Mouse (Mus musculus): ENCODE measurements at regions not wholly inside any gene's neighbourhood (a gene's known extent, or its start where the extent isn't known, plus 50 kb on each side); places are given as distances from the start of the nearest gene placed in this dataset.
"Not testable (repeated sequence)": the region's sequence is repeated elsewhere in the genome, so short reads cannot be mapped to it uniquely, and the experiment has no call there.

DNA sequence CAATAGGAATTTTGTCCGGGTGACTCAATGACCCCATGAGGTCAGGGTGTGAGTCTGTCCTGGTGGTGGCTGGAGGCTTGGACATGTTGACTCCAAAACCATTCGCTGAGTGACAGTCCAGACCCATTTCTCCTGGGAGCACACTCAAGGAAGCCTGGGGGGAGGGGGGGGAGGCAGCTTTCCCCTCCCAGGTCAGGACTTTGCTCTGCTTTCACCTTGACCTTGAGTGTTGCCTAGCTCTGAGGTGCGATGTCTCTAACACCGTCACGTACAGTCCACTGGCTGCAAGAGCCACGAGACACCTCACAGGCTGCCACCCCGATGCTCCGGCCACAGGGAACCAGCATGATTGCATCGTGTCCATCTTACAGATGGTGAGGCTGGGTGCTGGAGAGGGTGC, 127.3 kb upstream of the A430005L14Rik start:
- DNase-seq (ENCODE audit: low spot score) = no peak

DNA sequence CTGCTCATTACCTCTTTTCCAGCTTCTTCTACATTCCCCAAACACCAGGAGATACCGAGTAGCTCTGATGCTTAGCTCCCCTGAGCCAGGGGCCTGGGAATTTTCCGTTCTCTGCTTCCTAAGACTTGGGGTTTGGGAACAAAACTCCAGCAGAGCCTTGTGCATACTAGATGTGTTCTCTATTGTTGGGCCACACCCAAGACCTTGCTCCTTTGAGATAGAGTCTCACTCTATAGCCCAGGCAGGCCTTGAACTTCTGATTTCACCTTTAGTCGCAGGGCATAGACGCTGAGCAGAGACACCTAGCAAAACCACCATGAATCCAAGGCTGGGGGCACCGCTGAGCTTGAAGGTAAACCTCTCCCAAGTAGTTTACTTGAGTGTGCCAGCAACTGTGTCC, 126.5 kb upstream of the A430005L14Rik start:
- no peak for DNase-seq (ENCODE audit: low spot score)

DNA sequence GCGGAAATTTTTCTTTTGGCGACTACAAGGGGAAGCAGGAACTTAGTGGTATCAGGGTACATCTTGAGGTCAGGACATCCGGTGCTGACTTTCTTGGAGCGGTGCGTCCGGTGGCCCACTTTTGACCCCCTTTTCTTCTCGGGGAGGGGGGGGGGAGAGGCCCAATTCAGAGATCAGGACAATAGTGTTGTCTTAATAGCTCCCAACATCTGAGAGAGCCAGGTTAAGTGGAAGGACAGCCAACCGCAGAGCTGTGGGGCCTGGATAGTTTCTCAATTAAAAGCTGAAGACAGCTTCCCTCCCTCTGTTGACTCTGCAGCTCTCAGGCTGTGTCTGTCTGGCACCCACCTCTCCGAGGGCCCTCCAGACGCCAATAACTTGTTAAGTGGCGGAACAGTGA, 125.8 kb upstream of the A430005L14Rik start:
- DNase-seq (ENCODE audit: low spot score) = not testable (repeated sequence)

DNA sequence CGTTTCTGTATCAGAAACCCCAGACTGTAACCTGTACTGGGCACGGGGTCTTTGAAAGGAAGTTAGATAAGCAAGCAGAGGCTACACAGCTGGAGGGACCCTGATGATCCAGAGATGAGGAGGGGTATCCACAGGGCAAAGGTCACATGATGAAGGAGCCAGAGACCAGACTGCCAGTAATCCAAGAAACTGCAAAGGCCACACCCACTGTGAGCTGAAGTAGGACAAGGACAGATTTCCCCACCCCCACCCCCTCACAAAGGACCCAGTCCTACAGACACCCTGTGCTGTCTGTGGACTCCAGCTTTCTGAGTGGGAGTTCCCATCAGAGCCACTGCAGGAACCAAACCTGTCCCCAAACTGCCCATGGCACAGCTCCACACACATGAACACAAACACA, 124.9 kb upstream of the A430005L14Rik start:
- no peak for DNase-seq (ENCODE audit: low spot score)

DNA sequence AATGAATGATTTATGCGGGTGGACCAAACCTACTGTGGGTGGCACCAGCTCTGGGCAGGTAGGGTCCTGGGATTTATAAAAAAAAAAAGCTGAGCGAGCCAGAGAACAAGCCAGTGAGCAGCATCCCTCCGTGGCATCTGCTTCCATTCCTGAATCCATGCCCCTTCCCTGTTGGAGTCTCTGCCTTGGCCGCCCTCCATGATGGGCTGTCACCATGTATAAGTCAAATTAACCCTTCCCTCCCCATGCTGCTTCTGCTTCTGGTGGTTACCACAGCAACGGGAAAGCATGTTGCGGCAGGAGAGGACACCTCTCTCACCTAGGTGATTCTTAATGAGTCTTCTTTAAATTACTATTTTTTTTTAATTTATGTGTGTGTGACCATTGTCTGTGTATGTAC, 112.3 kb upstream of the A430005L14Rik start:
- DNase-seq (ENCODE audit: low spot score) = no peak

DNA sequence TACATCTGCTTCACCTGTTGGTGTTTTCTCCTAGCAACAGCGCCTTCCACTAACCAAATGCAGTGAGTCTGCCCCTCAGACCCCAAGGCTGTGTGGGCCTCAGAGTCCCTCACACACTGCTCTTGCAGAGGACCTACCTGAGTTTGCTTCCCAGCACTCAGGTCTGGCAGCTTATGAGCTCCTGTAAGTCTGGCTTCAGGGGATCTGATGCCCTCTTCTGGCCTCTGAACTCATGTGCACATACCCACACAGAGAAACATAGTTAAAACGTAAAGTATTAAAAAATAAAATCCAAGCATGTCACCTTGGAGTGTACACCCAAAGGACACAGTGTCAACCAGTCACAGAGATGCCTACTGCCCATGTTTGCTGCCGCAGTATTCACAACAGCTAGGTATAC, 108.8 kb upstream of the A430005L14Rik start:
- DNase-seq (ENCODE audit: low spot score) = no peak

DNA sequence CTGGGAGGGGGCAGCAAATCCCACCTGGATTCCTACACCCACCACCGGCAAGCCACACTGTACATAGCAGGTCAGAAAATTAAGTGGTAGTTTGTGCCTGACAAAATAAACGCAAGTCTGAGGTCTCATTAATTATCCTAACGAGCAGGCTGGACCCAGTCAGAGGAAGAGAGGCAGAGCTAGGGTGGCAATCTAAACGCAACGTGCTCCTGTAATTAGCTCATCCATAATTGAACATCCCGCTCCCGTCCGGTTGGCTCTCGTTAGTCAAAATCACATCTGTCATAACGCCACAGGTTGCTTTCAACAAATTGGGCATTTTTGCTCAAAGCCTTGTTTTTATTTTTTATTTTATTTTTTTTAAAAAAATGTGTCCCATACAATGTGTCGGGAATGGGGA, 106.9 kb upstream of the A430005L14Rik start:
- DNase-seq (ENCODE audit: low spot score) = no peak

DNA sequence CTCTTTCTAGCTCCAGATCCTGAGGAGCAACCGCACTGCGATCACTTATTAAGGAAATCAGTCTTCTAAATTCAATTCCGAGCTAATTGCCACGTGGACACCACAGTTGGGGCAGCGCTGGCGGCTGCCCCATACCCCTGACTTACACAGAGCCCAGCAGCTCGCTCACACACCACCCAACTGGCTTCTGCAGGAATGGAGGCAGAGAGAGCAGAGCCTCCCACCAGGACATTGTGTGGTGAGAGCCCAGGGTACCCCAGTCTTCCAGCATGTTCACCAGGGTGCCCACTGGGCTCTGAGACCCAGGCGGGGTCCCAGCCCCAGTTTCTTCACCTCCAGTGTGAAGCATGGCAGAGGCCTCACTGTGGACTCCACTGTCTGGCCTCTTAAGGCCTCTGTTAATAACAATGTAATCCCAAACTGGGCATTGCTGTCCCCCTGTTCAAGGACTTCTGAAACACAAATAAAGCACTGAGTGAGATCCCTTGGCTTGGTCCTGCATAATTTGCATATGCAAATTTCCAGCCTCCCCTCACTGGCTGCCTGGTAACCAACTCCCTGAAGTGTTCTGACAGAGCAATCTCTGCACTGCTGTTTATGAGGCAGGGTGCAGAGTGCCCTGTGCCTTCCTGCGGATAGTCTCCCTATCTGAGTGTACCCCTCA, 102.8 kb upstream of the A430005L14Rik start:
- DNase-seq (ENCODE audit: low spot score) = no peak

DNA sequence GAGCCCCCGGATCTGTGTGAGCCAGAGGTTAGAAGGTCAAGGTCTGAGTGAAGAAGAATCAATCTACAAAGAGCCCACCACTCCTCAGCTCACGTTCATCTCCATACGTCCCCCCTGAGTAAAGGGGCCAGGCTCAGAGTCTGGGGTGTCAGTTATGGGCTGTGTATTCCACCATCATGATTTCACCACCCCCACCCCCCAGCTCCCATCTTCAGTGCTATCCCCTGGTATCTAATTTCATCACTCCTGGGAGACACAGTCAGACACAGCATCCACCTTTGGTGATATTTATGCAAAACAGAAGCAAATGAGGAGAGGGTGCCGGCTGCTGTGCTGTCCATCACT, 102.3 kb upstream of the A430005L14Rik start:
- DNase-seq (ENCODE audit: low spot score) = no peak

DNA sequence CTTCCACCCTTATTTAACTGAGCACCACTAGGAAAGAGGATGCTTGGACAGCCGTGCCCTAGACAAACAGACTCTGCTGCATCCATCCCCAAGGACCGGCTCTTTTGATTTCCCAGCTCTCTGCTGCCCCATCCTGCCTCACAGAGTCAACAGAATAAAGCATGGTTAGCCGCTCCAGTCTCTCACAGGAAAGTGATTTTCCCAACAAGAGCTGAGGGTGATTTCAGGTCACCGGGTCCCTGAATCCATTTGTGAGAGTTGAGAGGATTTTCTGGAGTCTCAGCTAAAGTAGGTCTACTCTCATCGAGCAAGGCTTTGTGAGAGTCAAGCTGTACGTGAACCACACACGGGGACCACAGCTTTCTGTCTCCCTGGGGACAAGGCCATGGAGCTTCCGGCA, 95.6 kb upstream of the A430005L14Rik start:
- DNase-seq (ENCODE audit: low spot score) = peak; percentile 23

DNA sequence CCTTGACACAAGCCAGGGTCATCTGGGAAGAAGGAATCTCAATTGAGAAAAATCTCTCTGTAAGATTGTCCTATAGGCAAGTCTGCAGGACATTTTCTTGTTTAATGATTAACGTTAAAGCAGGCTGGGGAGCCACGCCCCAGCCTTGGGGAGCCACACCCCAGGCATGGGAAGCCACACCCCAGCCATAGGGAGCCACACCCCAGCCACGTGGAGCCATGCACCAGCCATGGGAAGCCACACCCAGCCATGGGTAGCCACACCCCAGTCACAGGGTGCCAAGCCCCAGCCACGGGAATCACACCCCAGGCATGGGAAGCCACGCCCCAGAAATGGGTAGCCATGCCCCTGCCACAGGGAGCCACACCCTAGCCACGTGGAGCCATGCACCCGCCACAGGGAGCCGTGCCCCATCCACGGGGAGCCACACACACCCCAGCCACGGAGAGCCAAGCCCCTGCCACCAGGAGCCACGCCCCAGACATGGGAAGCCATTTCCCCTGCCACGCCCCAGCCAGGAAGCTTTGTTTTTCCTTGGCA, 94.8 kb upstream of the A430005L14Rik start:
- DNase-seq (ENCODE audit: low spot score) = no peak

DNA sequence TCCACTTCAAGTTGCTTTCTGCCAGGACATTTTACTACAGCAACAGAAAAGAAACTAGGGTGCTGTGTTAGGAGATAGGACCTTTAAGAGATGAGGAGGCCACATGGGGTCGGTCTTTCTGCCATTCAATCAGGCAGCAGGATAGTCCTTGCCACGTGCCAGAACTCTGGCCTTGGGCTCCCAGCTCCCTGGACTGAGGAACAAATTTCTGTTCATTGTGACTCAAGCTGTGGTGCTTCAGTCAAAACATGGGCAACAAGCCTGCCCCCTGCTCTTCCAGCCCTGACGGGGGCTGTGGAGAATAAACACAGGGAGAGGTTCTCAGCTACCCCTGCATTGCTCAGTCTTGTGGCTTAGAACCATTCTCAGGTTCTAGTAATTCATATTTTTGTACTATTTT, 84.7 kb upstream of the A430005L14Rik start:
- no peak for DNase-seq (ENCODE audit: low spot score)

DNA sequence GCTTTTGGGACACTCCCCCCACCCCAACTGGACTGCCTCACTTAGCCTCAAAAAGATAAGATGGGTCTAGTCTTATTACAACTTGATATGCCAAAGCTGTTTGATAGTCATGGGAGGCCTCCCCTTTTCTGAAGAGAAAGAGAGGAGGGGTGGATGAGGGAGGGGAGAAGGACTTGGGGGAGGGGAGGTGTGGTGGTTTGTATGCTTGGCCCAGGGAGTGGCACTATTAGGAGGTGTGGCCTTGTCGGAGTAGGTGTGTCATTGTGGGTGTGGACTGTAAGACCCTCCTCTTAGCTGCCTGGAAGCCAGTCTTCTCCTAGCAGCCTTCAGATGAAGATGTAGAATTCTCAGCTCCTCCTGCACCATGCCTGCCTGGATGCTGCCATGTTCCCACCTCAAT, 82.0 kb upstream of the A430005L14Rik start:
- not testable (repeated sequence) for DNase-seq (ENCODE audit: low spot score)

DNA sequence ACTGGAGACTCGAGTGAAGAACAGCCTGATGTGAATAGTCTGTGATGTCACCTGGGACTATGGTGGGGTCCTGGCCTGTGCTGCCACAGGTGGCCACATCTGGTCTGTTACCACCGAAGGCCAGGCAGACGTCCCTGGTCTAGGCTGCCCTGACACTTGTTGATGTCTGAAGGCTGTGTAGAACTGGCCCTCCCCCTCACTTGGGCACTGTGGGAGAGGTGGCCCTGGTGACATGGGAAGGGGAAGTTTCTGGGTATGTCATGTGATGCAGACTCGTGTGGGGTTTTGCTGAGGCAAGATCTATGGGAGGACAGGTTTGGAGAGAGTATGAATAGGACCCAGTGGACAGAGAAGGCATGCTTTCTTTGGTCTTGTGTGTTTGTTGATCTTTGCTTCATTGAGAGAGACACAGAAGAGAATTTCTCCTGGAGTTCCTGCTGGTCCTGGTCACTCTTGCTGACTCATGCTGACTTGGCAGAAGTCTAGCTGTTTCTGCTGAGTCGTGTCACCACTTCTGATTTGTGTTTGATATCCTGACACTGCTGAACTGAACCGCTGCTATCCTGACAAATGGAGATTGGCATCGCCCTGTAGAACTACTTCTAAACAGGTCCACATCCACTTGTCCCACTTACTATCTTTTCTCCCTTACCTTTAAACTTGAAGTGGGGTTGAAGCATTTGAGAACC, 79.9 kb upstream of the A430005L14Rik start:
- no peak for DNase-seq (ENCODE audit: low spot score)

DNA sequence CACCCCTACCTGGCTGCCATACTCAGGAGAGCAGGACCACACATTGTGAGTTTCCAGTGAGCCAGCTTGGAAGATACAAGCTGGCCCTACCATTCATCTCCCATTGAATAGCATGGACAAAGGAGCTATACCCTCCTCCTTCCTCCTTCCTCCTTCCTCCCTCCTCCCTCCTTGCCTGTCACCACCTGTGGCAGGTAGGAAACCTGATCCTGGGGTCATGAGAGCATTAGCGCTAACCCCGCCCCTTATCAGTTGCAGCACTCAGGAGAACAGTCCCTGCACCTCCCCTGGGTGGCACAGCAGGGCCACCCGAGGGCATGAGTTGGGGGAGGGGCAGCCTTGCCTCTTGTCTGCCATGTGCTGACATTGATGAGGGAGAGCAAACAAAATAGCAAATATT, 74.0 kb upstream of the A430005L14Rik start:
- DNase-seq (ENCODE audit: low spot score) = no peak

DNA sequence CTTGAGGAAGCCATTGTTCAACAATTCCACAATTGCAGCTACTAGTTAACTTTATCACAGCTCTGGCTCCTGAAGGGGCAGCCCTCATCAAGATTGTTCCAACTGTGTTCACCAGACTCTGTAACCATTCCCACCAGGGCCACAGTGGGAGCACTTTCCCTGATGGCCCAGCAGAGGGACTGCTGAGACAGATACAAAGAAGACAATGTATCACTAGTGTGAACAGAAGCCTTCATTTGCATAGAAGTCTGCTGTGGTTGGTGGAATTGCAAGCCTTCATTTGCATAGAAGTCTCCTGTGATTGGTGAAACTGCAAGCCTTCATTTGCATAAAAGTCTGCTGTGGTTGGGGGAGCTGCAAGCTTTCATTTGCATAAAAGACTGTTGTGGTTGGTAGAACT, 73.0 kb upstream of the A430005L14Rik start:
- peak; percentile 21 for DNase-seq (ENCODE audit: low spot score)

DNA sequence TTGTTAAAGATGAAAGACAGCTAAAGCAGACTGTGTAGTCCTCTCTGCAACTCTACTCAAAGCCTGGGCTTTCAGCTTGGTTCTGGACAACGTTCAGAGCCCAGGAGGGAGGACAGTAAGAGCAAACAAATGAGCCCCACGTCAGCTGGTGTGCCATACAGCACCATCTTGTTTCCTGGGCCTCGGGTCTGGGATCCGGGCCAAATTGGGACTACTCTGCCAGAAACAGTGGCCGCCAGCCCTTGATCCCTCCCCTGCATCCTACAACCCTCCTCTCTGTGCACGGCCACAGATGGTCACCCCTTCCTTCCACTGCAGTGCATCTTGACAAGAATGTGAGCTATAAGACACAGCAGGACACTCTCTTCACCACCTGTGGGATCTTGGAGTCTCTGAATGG, 71.2 kb upstream of the A430005L14Rik start:
- DNase-seq (ENCODE audit: low spot score) = no peak

DNA sequence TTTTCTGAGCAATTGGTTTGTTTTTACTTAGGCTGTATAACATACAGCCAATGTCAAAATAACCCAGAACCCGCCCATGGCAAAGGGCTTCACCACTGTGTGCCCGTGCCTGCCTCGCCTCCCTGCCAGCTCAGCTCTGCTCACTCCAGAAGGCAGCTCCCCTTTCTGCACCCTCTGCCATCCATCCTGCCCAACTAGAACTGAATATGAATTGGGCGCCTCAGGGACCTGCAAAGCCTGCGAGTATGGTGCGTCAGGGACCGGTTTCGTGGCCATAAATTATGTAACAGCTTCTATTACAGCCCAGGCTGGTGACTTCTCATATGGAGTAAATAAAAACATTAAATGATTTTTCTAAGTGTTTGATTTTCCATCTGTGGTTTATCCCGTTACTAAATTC, 66.9 kb upstream of the A430005L14Rik start:
- DNase-seq (ENCODE audit: low spot score) = no peak

DNA sequence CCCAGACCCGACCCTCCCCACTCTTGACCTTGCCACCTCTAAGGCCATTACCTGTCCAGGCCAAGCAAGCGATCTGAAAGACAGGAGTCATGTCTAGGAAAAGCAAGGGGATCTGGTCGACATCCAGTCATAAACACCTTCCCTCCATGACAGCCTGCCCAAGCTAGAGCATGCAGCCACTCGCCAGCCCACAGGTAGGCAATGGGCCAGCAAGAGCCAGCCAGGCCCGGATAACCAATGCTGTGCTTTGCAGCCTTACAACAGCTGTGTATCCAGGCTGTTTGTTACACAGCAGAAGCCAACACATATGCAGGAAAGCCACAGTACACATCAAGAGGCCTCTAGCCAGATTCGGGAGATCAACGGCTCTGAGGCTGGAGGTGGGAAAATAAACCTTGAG, 57.3 kb upstream of the A430005L14Rik start:
- DNase-seq (ENCODE audit: low spot score) = no peak

DNA sequence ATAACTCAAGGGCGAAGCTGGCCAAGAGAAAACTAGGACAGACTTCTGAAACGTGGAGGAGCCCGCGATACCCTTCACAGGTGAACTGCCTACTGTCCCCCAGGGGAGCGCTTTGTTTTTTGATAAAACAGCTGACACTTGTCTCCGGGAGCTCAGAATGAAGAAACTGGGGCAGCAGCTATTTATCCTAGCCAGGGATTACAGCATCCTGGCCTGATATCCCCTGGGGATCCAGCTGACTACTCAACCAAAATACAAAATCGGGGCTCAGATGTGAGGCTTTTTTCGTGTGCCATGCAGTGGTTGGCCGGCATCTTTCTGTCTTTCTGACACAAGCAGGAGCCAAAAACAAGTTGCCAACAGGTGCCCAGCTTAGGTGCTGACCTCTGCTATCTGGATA, 52.0 kb upstream of the A430005L14Rik start:
- peak; percentile 53 for DNase-seq (ENCODE audit: low spot score)

DNA sequence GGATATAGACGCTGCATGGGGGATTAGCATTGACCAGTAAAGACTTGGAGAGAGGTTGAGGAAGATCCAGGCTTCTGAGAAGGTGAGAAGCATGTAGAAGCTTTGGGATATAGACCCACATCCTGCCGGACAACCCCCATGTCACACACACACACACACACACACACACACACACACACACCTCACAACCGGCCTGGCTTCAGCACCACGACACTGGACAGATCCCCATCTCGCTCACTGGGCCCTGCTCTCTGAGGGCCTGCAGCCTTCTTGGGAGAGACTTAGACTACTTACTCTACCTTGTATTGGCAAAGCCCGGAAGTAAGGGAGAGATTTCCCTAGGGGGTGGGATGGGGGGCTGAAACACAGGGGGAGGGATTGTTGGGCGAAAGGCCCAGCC, 51.5 kb upstream of the A430005L14Rik start:
- DNase-seq (ENCODE audit: low spot score) = peak; percentile 16
